Mouse (Mus musculus) hindbrain, embryonic 12.5 days (tissue): ENCODE data around the gene F11. TPM values are rescaled to one million over a fixed set of nuclear protein-coding genes. Genes with fewer than 3 reads are reported as not detected.
A peak's percentile ranks its signal among the peaks of the same experiment; 100 is the strongest.

Experiments used
- ATAC-seq: fragments of 200-750 bp; cut with Nextera tagmentation; 2 replicates; pipeline ENCODE4 v1.8.0; 2017; ENCODE audit warnings: moderate TSS enrichment; ENCODE audit not compliant: low FRiP score
- H3K27ac ChIP-seq: fragments of 300-500 bp; sonication (generic); 2 replicates; pipeline ENCODE4 v1.5.1; 2016; ENCODE audit warnings: mild to moderate bottlenecking
- H3K27me3 ChIP-seq: fragments of 300-500 bp; sonication (generic); 2 replicates; pipeline ENCODE4 v1.6.1; 2016; ENCODE audit warnings: mild to moderate bottlenecking
- H3K36me3 ChIP-seq: fragments of 300-500 bp; sonication (generic); 2 replicates; pipeline ENCODE4 v1.6.1; 2016; ENCODE audit warnings: mild to moderate bottlenecking
- H3K4me1 ChIP-seq: fragments of 300-500 bp; sonication (generic); 2 replicates; pipeline ENCODE4 v1.6.1; 2016
- H3K4me2 ChIP-seq: fragments of 300-500 bp; sonication (generic); replicated peaks from 2 replicates; pipeline ENCODE4 v1.6.1; 2016; ENCODE audit warnings: mild to moderate bottlenecking
- H3K4me3 ChIP-seq: fragments of 300-500 bp; sonication (generic); 2 replicates; pipeline ENCODE4 v1.5.1; 2016; ENCODE audit warnings: mild to moderate bottlenecking
- H3K9ac ChIP-seq: fragments of 300-500 bp; sonication (generic); 2 replicates; pipeline ENCODE4 v1.6.1; 2016; ENCODE audit warnings: mild to moderate bottlenecking, moderate library complexity
- H3K9me3 ChIP-seq: fragments of 300-500 bp; sonication (generic); replicated peaks from 2 replicates; pipeline ENCODE4 v1.6.1; 2016; ENCODE audit warnings: mild to moderate bottlenecking
- WGBS: fragments of 180-500 bp; shearing (Covaris S2); methylation state at CpG from one replicate; pipeline ENCODE4 v1.1.7; 2016; 5-methylcytosine and 5-hydroxymethylcytosine counted together
- polyA plus RNA-seq: library from polyadenylated mRNA; unstranded; fragments of >200 nt; fragmentation: Nextera tagmentation; extraction: Ambion mirVana; gene quantifications from 2 replicates; pipeline ENCODE4 v1.2.1, GENCODE M21; 2016

F11 gene
- polyA plus RNA-seq, 1 experiment from 2014 or later: not detected

DNA sequence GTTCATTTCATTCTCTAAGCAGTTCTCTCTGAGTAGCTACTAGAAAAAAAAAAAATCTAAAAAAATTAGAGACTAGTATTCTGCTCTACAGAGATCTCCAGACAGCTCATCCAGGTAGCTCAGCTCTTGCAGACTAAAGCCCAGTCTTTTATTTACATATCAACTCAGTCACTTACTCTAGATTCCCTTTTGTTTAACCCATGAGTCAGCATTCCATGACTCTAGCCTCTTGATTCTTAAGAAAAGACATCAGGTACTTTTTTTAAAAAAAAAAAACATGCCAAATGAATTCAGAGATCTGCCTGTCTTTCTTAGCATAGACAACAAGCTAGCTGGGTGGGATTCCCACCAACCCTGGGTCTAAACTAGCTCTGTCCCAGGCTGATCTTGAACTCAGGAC is 6.7 kb upstream of the F11 start:
- Histone ChIP-seq H3K9me3 (0 out of 2 replicates have a peak, but pooled peaks cover 8% of the 10 kb centered on the region), H3K27me3 (no peaks in the 10 kb centered on the region), H3K4me2 (no peak overlapping the region), H3K27ac (no peak overlapping the region), H3K4me3 (no peak overlapping the region), H3K9ac (no peak overlapping the region), H3K4me1 (no peaks in the 10 kb centered on the region), H3K36me3 (no peaks in the 10 kb centered on the region)
- no peak for ATAC-seq

DNA sequence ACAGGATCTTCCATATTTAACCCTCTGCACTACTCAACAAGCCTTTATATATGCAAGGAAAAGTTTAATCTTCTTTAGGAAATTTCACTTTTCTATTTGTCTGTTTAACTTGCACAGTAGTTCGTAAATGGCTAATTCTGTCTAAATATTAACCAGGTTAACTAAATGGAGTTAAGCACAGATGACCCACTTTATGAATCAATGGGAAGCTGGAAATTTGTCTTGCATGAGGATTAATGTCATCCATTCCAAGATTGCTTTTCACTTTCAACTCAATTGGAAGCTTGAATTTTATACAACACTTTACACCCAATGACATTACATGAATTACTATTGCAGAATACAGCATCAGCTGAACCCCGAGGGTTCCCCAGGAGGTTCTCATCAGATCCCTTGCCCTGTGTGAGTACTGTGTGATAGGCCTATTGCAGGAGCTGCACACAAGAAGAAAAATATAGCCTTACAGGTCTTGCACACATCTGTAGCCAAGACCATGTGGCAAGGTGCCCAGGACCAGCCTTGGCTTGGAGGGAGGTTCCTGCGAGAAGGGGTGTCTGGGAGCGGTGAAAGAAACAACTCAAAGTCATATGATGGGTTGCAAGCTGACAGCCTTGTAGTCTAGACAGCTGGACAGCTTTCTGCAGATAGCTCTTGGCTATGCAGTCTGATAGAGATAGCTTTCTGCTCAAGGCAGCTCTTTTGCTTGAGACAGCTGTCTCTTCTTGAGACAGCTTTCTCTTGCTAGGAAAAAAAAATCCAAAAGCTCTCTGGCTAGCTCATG is 6.0 kb upstream of the F11 start:
- 86% methylated on average over 4 of the region's 4 CpGs for WGBS
- no peak for ATAC-seq

DNA sequence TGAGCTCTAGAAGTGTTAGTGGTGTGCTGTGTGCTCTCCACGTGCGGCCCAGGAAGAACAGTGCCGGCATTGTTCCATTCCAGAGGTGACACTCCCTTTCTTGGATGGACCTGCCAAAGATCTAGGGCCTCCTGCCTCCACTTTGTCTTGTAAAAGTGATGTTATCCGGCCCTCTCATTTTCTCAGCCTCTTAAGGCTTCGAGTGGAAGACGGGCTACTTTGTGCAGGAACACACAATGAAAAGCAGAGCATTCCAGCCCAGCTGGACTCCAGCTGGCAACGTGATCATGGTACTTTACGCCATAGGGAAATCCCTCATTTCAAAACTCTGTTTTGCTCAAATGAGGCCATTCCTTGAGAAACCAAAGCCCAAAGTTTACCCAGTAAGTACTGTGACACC is 5.2 kb upstream of the F11 start:
- no peak overlapping the region for H3K27ac ChIP-seq
- no peak overlapping the region for H3K9ac ChIP-seq
- ATAC-seq: no peak
- H3K27me3 ChIP-seq: no peaks in the 10 kb centered on the region
- H3K36me3 ChIP-seq: no peaks in the 10 kb centered on the region
- H3K9me3 ChIP-seq: 0 out of 2 replicates have a peak, but pooled peaks cover 8% of the 10 kb centered on the region
- no peak overlapping the region for H3K4me2 ChIP-seq
- WGBS: 48% methylated on average over 8 of the region's 8 CpGs
- H3K4me1 ChIP-seq: no peaks in the 10 kb centered on the region
- H3K4me3 ChIP-seq: no peak overlapping the region

More for the DNA sequence above, 6.0 kb upstream of the F11 start:
- H3K36me3 ChIP-seq: no peaks in the 10 kb centered on the region
- no peaks in the 10 kb centered on the region for H3K27me3 ChIP-seq
- H3K4me2 ChIP-seq: no peak overlapping the region
- H3K4me3 ChIP-seq: no peak overlapping the region
- H3K9ac ChIP-seq: no peak overlapping the region
- no peaks in the 10 kb centered on the region for H3K4me1 ChIP-seq
- 0 out of 2 replicates have a peak, but pooled peaks cover 8% of the 10 kb centered on the region for H3K9me3 ChIP-seq
- no peak overlapping the region for H3K27ac ChIP-seq

DNA sequence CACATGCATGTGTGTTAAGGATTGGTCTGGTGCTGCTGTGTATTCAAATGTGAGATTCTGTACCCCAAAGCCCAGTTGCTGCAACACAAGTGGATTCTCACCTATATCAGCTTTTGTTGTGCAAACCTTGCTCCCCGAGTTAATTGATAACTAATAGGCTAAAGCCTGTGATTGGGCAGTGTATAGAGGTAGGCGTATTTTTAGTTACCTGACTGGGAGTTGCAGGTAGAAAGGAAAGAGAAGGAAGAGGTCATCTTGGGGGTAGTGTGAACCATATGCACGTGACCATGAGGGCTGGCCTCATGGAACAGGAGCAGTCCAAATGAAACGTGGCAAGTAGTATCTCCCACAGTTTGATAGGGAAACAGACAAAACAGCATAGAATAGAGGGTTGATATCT is 3.1 kb upstream of the F11 start:
- Histone ChIP-seq H3K4me1 (no peaks in the 10 kb centered on the region), H3K27ac (no peak overlapping the region), H3K4me2 (no peak overlapping the region), H3K4me3 (no peak overlapping the region), H3K9me3 (0 out of 2 replicates have a peak, but pooled peaks cover 8% of the 10 kb centered on the region), H3K36me3 (no peaks in the 10 kb centered on the region), H3K9ac (no peak overlapping the region), H3K27me3 (no peaks in the 10 kb centered on the region)
- 87% methylated on average over 4 of the region's 4 CpGs for whole genome bisulfite sequencing
- no peak for ATAC-seq

DNA sequence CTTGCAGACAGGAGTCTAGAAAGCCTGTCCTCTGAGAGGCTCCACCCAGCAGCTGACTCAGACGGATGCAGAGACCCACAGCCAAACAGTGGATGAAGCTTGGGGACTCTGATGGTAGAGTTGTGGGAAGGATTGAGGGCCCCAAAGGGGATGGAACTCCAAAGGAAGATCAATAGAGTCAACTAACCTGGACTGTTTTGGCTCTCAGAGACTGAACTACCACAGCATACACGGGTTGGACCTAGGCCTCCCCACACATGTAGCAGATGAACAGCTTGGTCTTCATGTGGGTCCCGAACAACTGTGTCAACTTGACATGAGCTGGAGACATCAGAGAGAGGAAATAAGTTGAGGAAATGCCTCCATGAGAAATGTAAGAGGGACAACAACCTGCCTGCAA is 1.0 kb upstream of the F11 start:
- H3K36me3 ChIP-seq: no peaks in the 10 kb centered on the region
- H3K4me2 ChIP-seq: no peak overlapping the region
- H3K9ac ChIP-seq: no peak overlapping the region
- no peak for ATAC-seq
- H3K9me3 ChIP-seq: 0 out of 2 replicates have a peak, but pooled peaks cover 8% of the 10 kb centered on the region
- H3K27me3 ChIP-seq: no peaks in the 10 kb centered on the region
- H3K4me1 ChIP-seq: no peaks in the 10 kb centered on the region
- 91% methylated on average over 3 of the region's 3 CpGs for WGBS
- no peak overlapping the region for H3K4me3 ChIP-seq
- no peak overlapping the region for H3K27ac ChIP-seq

DNA sequence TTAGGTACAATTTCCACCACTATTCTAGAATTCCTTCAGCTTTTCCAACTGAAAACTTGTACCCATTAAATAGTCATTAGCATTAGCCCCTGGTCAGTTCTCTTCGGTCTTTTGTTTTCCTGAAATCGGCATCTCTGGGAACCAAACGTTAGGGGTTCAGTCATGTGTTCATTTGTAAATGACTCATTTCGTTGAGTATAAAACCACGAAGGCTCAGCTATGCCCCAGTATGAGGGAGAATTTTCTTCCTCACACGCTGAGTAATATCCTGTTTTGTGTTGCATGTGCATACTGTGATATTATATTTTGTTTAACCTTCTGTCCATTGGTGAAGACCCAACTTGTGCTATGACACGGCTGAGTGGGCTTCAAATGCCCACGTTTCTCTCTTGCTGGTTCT is 3.4 kb downstream of the F11 start:
- H3K4me2 ChIP-seq: no peak overlapping the region
- no peaks in the 10 kb centered on the region for H3K4me1 ChIP-seq
- H3K9ac ChIP-seq: no peak overlapping the region
- 75% methylated on average over 8 of the region's 8 CpGs for whole genome bisulfite sequencing
- no peaks in the 10 kb centered on the region for H3K27me3 ChIP-seq
- no peak overlapping the region for H3K4me3 ChIP-seq
- no peaks in the 10 kb centered on the region for H3K9me3 ChIP-seq
- no peaks in the 10 kb centered on the region for H3K36me3 ChIP-seq
- no peak overlapping the region for H3K27ac ChIP-seq
- ATAC-seq: no peak

DNA sequence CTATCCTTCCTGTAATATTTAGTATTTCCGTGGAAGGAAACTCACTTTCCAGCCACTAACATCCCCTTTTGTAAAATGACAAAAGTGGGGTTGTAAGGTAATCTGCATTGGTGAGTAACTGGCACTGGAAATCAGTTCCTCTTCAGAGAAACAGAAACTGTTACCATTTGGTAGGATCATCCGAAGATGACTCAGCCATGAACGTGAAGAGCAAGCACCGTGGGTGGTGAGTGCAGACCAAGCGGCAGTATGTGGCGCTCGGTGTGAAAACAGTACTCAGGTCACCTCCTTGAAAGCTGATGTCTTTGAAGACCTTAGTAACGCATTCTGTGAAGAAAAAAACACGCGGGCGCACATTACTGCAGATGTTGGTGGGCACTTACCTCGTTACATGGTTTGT is 6.8 kb downstream of the F11 start:
- Histone ChIP-seq H3K9ac (no peak overlapping the region), H3K4me3 (no peak overlapping the region), H3K27ac (no peak overlapping the region), H3K27me3 (no peaks in the 10 kb centered on the region), H3K4me1 (no peaks in the 10 kb centered on the region), H3K36me3 (no peaks in the 10 kb centered on the region), H3K9me3 (no peaks in the 10 kb centered on the region), H3K4me2 (no peak overlapping the region)
- no peak for ATAC-seq
- 83% methylated on average over 12 of the region's 12 CpGs for WGBS

DNA sequence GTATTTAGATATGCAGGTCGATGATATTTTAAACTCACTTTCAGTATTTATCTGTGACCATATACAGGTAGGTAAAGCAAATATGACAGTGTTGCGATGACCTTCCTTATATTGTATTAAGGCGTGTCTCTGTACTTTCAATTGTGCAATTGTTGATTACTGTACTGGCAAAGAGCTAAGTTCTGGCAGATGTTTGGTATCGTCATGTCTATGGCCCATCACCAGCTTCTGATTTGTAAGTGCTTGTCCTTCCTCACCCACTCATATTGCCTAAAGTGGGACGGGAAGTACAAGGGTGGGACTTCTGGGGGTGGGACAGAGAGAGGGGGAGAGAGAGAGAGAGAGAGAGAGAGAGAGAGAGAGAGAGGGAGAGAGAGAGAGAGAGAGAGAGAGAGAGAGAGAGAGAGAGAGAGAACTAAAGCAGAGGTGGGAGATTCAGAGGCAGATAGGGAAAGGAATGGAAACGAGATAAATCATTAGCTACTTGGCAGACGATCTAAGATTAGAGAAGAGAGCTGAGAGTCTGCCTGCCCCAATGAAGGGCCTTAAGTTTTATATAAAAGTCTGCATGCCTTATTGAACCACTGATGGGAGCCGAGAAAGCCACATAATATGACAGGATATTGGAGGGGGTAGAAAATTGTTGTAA is 7.5 kb downstream of the F11 start:
- Histone ChIP-seq H3K4me1 (no peaks in the 10 kb centered on the region), H3K4me2 (no peak overlapping the region), H3K9ac (no peak overlapping the region), H3K36me3 (no peaks in the 10 kb centered on the region), H3K27me3 (no peaks in the 10 kb centered on the region), H3K27ac (no peak overlapping the region), H3K9me3 (no peaks in the 10 kb centered on the region), H3K4me3 (no peak overlapping the region)
- WGBS: 88% methylated on average over 8 of the region's 8 CpGs
- ATAC-seq: no peak

DNA sequence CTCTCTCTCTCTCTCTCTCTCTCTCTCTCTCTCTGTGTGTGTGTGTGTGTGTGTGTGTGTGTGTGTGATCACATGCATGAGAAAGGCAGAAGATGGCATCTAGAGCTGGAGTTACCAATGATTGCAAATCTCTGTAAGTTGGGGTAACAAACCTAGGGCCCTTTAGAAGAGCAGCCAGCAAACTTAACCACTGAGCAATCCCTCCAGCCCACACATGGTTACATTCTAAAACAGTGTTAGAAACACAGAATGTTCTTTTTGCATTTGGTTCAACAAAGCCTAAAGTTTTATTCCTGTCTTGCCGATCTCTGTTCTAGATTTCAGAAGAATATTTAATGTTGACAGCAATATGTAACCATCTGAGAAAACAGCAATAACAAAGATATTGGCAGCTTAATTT is 8.2 kb downstream of the F11 start:
- Histone ChIP-seq H3K4me3 (no peak overlapping the region), H3K27me3 (no peaks in the 10 kb centered on the region), H3K9me3 (no peaks in the 10 kb centered on the region), H3K9ac (no peak overlapping the region), H3K4me1 (no peaks in the 10 kb centered on the region), H3K27ac (no peak overlapping the region), H3K4me2 (no peak overlapping the region), H3K36me3 (no peaks in the 10 kb centered on the region)
- 95% methylated on average over 1 of the region's 1 CpGs for WGBS
- ATAC-seq: no peak

DNA sequence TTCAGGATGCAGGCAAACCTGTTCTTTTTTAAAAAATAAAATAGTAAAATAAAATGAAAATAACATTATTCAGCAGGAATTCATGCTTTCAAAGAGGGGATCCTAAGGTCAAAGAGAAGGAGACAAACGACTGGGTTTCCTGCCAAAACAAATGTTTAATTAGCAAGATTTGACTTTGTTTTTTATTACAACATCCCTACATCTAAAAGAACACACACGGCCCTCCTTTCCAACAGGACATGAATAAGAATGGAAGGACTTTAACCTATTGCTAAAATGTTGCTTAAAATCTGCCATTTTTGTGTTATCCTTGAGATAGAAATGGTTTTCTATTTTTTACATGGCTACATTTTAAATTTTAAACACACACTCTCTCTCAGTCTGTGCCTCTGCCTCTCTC is 8.7 kb downstream of the F11 start:
- ATAC-seq: no peak
- Histone ChIP-seq H3K36me3 (no peaks in the 10 kb centered on the region), H3K9me3 (no peaks in the 10 kb centered on the region), H3K27me3 (no peaks in the 10 kb centered on the region), H3K4me1 (no peaks in the 10 kb centered on the region), H3K9ac (no peak overlapping the region), H3K4me3 (no peak overlapping the region), H3K27ac (no peak overlapping the region), H3K4me2 (no peak overlapping the region)
- WGBS: 79% methylated on average over 2 of the region's 2 CpGs

DNA sequence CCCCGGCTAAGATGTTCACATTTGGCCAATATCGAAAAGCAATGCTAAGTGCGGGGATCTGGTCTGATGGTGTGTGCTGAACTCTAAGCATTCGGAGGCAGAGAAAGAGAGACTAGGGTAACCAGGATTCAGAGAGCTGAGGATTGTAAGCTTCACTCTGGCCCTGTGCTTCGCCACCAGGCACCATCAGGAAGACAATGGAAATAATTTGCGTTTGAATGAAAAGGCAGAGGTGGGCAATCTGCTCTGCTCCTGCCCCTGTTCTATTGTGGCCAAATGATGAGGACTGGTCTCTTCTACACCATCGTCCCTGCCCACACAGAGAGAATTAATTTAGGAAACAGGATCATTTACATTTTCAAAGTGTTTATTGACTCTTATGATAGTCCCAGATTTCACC is 15.5 kb downstream of the F11 start:
- no peak overlapping the region for H3K27ac ChIP-seq
- no peaks in the 10 kb centered on the region for H3K4me1 ChIP-seq
- WGBS: 42% methylated on average over 7 of the region's 7 CpGs
- H3K9ac ChIP-seq: no peak overlapping the region
- no peak overlapping the region for H3K4me3 ChIP-seq
- H3K36me3 ChIP-seq: no peaks in the 10 kb centered on the region
- H3K4me2 ChIP-seq: no peak overlapping the region
- no peaks in the 10 kb centered on the region for H3K27me3 ChIP-seq
- no peaks in the 10 kb centered on the region for H3K9me3 ChIP-seq
- ATAC-seq: no peak

DNA sequence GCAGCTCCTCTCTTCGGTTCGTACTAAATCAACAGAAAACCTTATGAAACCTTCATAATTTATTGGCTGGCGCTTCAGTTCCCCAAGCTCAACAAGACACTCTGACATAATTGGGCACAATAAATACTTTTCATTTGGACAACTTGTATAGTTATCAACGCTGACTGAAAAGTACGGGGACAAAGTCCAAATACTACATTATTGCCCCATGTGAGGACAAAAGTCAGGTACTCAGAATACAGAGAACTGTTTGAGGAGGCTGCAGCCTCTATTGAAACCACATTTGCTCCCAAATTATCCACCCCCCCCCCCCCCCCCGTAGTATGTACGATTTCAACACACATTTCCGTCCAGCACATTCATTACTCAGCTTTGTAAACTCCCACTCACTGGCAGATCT is 22.5 kb downstream of the F11 start:
- no peak overlapping the region for H3K27ac ChIP-seq
- H3K27me3 ChIP-seq: no peaks in the 10 kb centered on the region
- H3K4me3 ChIP-seq: no peak overlapping the region
- H3K36me3 ChIP-seq: no peaks in the 10 kb centered on the region
- no peak for ATAC-seq
- H3K9me3 ChIP-seq: no peaks in the 10 kb centered on the region
- no peak overlapping the region for H3K4me2 ChIP-seq
- WGBS: 91% methylated on average over 8 of the region's 8 CpGs
- H3K9ac ChIP-seq: no peak overlapping the region
- peaks cover 5% of the 10 kb centered on the region for H3K4me1 ChIP-seq

DNA sequence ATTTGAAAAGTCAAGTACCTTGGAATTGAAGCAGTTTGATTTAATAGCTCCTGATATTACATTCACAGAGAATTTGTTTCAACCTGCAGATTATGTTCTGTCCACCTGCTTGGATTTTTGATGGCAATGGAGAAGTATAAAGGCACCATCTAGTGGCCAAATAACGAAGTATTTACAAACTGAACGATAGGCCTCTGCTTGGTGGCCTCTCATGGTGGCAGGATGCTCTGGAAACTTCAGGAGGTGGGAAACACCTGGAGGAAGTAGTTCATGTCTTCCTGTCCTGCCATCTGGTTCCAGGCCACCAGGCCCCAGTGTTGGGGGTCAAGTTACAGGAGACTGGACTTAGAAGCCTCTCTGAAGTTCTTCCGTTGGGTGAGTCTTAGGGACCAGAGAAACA is 23.5 kb downstream of the F11 start:
- Histone ChIP-seq H3K9ac (no peak overlapping the region), H3K4me3 (no peak overlapping the region), H3K9me3 (no peaks in the 10 kb centered on the region), H3K27ac (no peak overlapping the region), H3K4me1 (peaks cover 5% of the 10 kb centered on the region), H3K4me2 (no peak overlapping the region), H3K27me3 (no peaks in the 10 kb centered on the region), H3K36me3 (no peaks in the 10 kb centered on the region)
- peak; percentile 30; the same call in 1 of the 2 replicates for ATAC-seq
- 30% methylated on average over 3 of the region's 3 CpGs for WGBS
